ENCODE assay signal across 20 mouse cellular contexts in the genomic region with DNA sequence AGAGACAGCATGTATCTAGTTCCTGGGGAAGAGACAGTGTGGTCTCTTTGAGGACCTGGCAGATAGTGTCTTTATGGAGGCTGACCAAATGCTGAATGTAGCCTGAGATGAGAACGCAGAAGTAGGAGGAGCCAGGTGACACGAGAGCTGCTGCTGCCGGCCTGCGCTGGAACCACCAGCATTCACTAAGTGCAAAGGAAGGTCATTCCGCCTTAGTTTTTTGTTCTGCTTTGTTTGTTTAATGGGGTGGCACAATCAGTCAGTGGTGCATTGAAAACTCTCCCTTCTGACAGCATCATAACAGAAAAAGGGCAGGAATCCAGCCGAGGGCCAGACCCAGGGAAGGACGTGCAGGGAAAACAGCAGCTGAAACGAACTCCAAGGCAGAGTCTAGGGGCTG.
DNase-seq lines count a peak whose midpoint lies in the region; ATAC-seq and TF ChIP-seq lines count a peak whose summit lies in the region.
"Had no signal": no experiment of that assay in that cellular context is flagged by ENCODE, and none has a peak within 500 bp of the region (broad histone marks: within the 10 kb centered on the region; RNA-seq: fewer than 3 reads in every experiment).

No protein-coding gene starts in this region.

- no peak overlapping the region for H3K27ac ChIP-seq in kidney, embryonic 15.5 days
- H3K27ac ChIP-seq in neural tube, embryonic 11.5 days (ENCODE audit: low read depth, low read length): no peak overlapping the region
- H3K27ac ChIP-seq in stomach, postnatal 0 days (replicated peaks): no peak overlapping the region
- H3K27ac ChIP-seq in liver, embryonic 11.5 days (ENCODE audit: low read depth, low read length): no peak overlapping the region
- H3K27ac ChIP-seq: forebrain, embryonic 10.5 days; heart, embryonic 10.5 days; hindbrain, embryonic 10.5 days; limb, embryonic 13.5 days; liver, embryonic 14.5 days; midbrain, embryonic 15.5 days had no signal

- no peak for TF ChIP-seq EP300 in stomach, postnatal 0 days (optimal IDR thresholded peaks at IDR 0.05)

- DNase-seq in kidney, adult 9 months: peak; percentile 7
- peak; percentile 25 for DNase-seq in neural tube, embryonic 11.5 days (ENCODE audit: low spot score)
- no peak for DNase-seq in neural tube, embryonic 10.5 days (ENCODE audit: extremely low spot score, low spot score)
- peak; percentile 70 for DNase-seq in ZHBTc4 (ENCODE audit: low read depth, low spot score)
- DNase-seq in stomach, postnatal 0 days (ENCODE audit: low spot score): peak; percentile 57
- DNase-seq in liver, embryonic 11.5 days (ENCODE audit: low spot score): no peak
- DNase-seq in layer of hippocampus, adult 18-20 months (ENCODE audit: low spot score in 2 of 2): no peak
- DNase-seq: adrenal gland, adult 2 months; cerebellum, adult 9-10 months; forebrain, postnatal 0 days; thymus, adult 18-20 months; thymus, postnatal 4 days had no signal

- H3K36me3 ChIP-seq in kidney, embryonic 15.5 days: no peaks in the 10 kb centered on the region
- no peaks in the 10 kb centered on the region for H3K36me3 ChIP-seq in neural tube, embryonic 11.5 days (ENCODE audit: control insufficient read depth, insufficient read depth, low read length)
- H3K36me3 ChIP-seq in stomach, postnatal 0 days (ENCODE audit: control insufficient read depth, insufficient read depth, low read length): no peaks in the 10 kb centered on the region
- no peaks in the 10 kb centered on the region for H3K36me3 ChIP-seq in liver, embryonic 11.5 days (ENCODE audit: control insufficient read depth, insufficient read depth, low read length)
- H3K36me3 ChIP-seq: forebrain, embryonic 10.5 days; G1E; heart, embryonic 10.5 days; hindbrain, embryonic 10.5 days; limb, embryonic 13.5 days; midbrain, embryonic 15.5 days had no signal

- 16% methylated on average over 8 of the region's 8 CpGs for whole genome bisulfite sequencing in kidney, embryonic 15.5 days
- WGBS in neural tube, embryonic 11.5 days: 18% methylated on average over 8 of the region's 8 CpGs
- 44% methylated on average over 8 of the region's 8 CpGs for WGBS in stomach, postnatal 0 days
- WGBS in liver, embryonic 11.5 days: 58% methylated on average over 8 of the region's 8 CpGs

- H3K4me1 ChIP-seq in kidney, embryonic 15.5 days: 0 out of 2 replicates have a peak, but pooled peaks cover 4% of the 10 kb centered on the region
- peaks cover 2% of the 10 kb centered on the region; the same call in 1 of the 2 replicates for H3K4me1 ChIP-seq in neural tube, embryonic 11.5 days (ENCODE audit: control insufficient read depth, insufficient read depth, low read length)
- H3K4me1 ChIP-seq in stomach, postnatal 0 days (replicated peaks; ENCODE audit: control insufficient read depth, insufficient read depth): no peaks in the 10 kb centered on the region
- H3K4me1 ChIP-seq in liver, embryonic 11.5 days (replicated peaks; ENCODE audit: control insufficient read depth, insufficient read depth, low read length): no peaks in the 10 kb centered on the region
- H3K4me1 ChIP-seq: heart, embryonic 10.5 days; limb, embryonic 13.5 days had no signal

- no peak overlapping the region for H3K4me2 ChIP-seq in kidney, embryonic 15.5 days
- no peak overlapping the region for H3K4me2 ChIP-seq in neural tube, embryonic 11.5 days (ENCODE audit: low read depth)
- H3K4me2 ChIP-seq in stomach, postnatal 0 days (replicated peaks; ENCODE audit: low read depth): no peak overlapping the region
- H3K4me2 ChIP-seq in liver, embryonic 11.5 days: no peak overlapping the region
- H3K4me2 ChIP-seq: limb, embryonic 13.5 days; midbrain, embryonic 15.5 days had no signal

- H3K27me3 ChIP-seq in kidney, embryonic 15.5 days: 0 out of 2 replicates have a peak, but pooled peaks cover 3% of the 10 kb centered on the region
- no peaks in the 10 kb centered on the region for H3K27me3 ChIP-seq in neural tube, embryonic 11.5 days (ENCODE audit: control insufficient read depth, insufficient read depth, low read length)
- H3K27me3 ChIP-seq in stomach, postnatal 0 days (ENCODE audit: control insufficient read depth, insufficient read depth, low read length): no peaks in the 10 kb centered on the region
- H3K27me3 ChIP-seq in liver, embryonic 11.5 days (replicated peaks; ENCODE audit: control insufficient read depth, insufficient read depth, low read length): no peaks in the 10 kb centered on the region
- H3K27me3 ChIP-seq: limb, embryonic 13.5 days; midbrain, embryonic 15.5 days had no signal

- TF ChIP-seq CTCF in stomach, postnatal 0 days (IDR thresholded peaks at IDR 0.05; ENCODE audit: low read depth): no peak

- ATAC-seq in kidney, embryonic 15.5 days (replicated peaks; ENCODE audit: low FRiP score): no peak
- ATAC-seq in neural tube, embryonic 11.5 days (ENCODE audit: insufficient read depth, low FRiP score, low TSS enrichment): no peak
- peak; percentile 83 for ATAC-seq in stomach, postnatal 0 days (ENCODE audit: low FRiP score, low TSS enrichment)
- ATAC-seq in liver, embryonic 11.5 days (replicated peaks; ENCODE audit: low FRiP score): no peak
- ATAC-seq: forebrain, postnatal 0 days; midbrain, embryonic 15.5 days had no signal

- no peaks in the 10 kb centered on the region for H3K9me3 ChIP-seq in kidney, embryonic 15.5 days (replicated peaks)
- no peaks in the 10 kb centered on the region for H3K9me3 ChIP-seq in neural tube, embryonic 11.5 days (ENCODE audit: control insufficient read depth, low read length)
- H3K9me3 ChIP-seq in stomach, postnatal 0 days (ENCODE audit: control insufficient read depth, low read length): no peaks in the 10 kb centered on the region
- no peaks in the 10 kb centered on the region for H3K9me3 ChIP-seq in liver, embryonic 11.5 days (ENCODE audit: control insufficient read depth, low read length)
- H3K9me3 ChIP-seq: forebrain, embryonic 10.5 days; heart, embryonic 10.5 days; hindbrain, embryonic 10.5 days; limb, embryonic 13.5 days; midbrain, embryonic 15.5 days had no signal

- no peak overlapping the region for H3K4me3 ChIP-seq in kidney, embryonic 15.5 days (replicated peaks)
- no peak overlapping the region for H3K4me3 ChIP-seq in neural tube, embryonic 11.5 days (ENCODE audit: low read depth, low read length)
- H3K4me3 ChIP-seq in stomach, postnatal 0 days (ENCODE audit: low read depth, low read length): no peak overlapping the region
- no peak overlapping the region for H3K4me3 ChIP-seq in liver, embryonic 11.5 days (ENCODE audit: low read depth, low read length)
- H3K4me3 ChIP-seq: forebrain, embryonic 10.5 days; heart, embryonic 10.5 days; hindbrain, embryonic 10.5 days; limb, embryonic 13.5 days; midbrain, embryonic 15.5 days had no signal

- no peak overlapping the region for H3K9ac ChIP-seq in kidney, embryonic 15.5 days
- H3K9ac ChIP-seq in neural tube, embryonic 11.5 days (ENCODE audit: low read length): no peak overlapping the region
- no peak overlapping the region for H3K9ac ChIP-seq in stomach, postnatal 0 days (ENCODE audit: low read length)
- no peak overlapping the region for H3K9ac ChIP-seq in liver, embryonic 11.5 days (ENCODE audit: low read depth, low read length)
- H3K9ac ChIP-seq: forebrain, postnatal 0 days; limb, embryonic 13.5 days; liver, embryonic 14.5 days; midbrain, embryonic 15.5 days had no signal

Comparison
In these comparisons a context has a peak if more than half of its experiments do, and no peak if none do; other contexts are left out.
1. DNase-seq: peak in kidney, adult 9 months (single experiment), neural tube, embryonic 11.5 days (single experiment), ZHBTc4 (single experiment) and stomach, postnatal 0 days (single experiment); none in neural tube, embryonic 10.5 days (single experiment), liver, embryonic 11.5 days (single experiment) and layer of hippocampus, adult 18-20 months (0 of 2).